Mouse (Mus musculus) liver, adult (tissue): Measurements from ENCODE around the gene Tmem37.

Experiments
- GATA4 ChIP-seq: IDR thresholded peaks from 2 replicates; pipeline ENCODE4 v1.6.1; 2014; ENCODE audit warnings: mild to moderate bottlenecking, low read length; ENCODE audit not compliant: insufficient replicate concordance

Tmem37 gene

DNA sequence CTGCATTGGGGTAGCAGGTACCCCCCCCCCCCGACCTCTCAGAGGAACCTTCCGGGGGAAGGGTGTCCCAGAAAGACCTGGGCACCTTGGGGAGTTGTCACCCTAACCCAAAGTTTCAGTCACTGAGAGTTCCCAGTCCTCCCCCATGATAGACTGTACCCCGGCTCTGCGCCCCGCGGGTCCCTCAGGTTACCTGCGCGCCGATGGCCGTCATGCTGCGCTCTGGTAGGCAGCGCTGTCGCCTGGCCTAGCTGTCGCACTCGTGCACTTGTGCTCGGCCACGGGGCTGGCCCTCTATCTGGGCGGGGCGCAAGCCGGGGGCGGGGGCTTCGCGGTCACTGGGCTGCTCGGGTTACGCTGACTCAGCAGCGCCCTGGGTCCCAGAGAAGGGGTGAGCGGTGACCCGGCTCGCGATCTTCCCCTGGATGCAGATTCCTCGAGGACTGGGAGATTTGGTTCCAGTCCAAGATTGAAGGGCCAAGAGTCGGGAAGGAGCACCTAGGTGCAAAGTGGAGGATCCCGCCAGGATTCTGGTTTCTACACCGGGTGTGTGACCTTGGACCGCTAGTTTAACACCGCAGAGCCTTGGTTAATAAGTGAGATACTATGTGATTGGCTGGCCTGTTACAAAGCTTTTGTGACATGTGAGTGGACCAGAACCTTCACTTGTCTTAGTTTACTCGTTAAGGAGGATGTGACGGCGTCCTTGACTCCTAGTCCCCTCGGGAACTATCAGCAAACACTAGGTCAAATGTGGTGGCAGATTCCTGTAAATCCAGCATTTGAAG, at the start of gene Tmem37:
Gene Tmem37 (minus strand): TSS at position 556 of the 788 bp plus-strand sequence.
- peak; percentile 51; the same call in 1 of the 2 replicates for TF ChIP-seq GATA4

DNA sequence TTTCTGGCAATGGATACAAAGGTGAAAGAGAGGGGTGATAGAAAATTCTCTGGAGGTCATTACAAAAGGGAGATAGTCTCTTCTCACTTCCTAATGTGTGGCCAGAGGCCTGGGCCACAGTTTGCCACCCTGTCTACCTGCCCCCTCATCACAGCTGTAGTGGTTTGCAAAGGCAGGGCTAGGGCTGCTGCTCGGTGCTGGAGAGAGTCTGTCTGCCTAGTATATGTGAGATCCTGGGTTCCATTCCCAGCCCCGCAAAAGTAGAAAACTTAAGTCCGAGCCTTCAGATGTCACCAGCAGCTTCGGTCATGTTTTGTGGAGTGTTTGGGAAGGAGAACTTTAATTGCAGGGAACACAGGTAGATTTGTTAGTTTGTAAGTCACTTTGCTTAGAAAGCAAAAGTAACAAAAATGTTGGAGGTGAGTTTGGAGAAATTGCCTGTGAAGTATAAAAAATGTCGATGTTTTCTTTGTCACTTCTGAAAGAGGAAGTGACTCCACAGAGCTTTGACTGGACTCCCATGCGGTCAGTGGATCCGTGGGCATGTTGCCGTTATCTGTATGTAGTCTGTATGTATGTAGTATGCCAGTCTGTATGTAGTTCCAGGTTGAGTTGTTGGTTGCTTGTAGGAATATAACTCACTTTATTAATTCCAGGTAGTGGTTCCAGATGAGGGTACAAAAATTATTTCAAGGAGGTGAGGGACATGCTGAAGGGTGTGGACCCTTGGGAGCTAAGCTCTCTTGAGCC, 48.9 kb upstream of the Tmem37 start:
- no peak for TF ChIP-seq GATA4

DNA sequence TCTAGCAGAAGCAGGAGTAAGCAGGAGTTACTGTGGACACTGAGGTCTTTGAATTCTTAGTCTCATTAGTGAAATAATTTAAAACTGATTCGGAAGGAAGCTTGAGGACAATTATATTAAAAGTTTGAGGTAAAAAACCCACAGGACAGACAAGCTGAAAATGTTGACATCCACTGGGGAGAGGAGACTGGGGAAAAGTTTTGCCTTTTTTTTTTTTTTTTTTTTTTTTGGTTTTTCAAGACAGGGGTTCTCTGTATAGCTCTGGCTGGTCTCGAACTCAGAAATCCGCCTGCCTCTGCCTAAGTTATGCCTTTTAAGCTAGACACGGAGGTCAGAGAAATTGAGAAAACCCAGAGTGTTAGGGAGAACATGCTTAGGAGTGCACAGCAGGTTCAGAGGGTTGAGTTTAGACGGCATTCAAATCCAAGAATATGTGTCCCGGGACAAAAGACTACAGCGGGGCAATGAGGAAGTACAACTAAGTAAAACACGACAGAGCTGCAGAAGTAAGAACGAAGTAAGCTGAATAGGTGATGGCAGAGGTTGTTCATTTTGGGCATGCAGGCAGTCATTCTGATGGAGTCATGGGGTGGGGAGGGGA, 48.2 kb upstream of the Tmem37 start:
- no peak for TF ChIP-seq GATA4

DNA sequence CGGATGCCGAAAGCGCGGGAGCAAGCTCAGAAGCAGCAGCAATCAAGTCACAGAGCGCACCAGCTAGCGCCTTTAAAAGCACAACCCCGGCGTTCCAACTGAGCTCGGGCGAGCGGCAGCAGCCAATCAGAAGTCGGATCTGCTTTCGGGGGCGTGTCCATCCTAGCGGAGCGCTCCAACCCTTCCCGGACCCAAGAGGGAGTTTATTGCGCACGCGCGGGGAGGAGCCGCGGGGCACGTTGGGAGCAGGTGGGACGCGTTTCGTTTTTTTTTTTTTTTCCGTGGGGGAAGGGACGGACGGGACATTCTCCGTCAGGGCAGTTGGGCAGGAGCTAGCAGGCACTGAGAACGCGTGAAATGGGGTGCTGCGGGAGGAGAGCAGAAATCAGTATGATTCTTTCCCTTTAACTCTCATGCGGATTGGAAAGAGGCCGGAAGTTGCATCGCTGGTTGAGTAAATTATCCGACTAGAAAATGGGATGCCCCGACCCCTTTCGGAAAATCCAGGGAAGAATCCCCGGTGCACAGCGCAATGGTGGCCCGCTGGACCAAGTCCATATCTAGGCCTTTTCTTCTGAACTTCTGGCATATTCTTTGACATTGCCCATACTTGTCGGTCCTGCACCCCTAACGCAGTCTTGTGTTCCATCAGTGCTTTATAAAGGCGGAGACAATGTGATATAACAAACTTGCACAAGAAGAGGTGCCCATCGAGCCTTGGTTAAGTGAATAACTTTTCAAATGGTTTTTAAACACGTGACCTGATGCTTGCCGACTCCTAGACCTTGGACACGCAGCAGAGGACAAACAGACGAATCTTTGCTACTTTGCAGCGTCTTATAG, 47.3 kb upstream of the Tmem37 start, which contains the start of the genes Dbi and 3110009E18Rik:
Gene Dbi (minus strand): TSS at position 110 of the 843 bp plus-strand sequence.
Gene 3110009E18Rik (plus strand): TSS at position 219 of the 843 bp plus-strand sequence.
- peak; percentile 12; the same call in 1 of the 2 replicates for TF ChIP-seq GATA4

DNA sequence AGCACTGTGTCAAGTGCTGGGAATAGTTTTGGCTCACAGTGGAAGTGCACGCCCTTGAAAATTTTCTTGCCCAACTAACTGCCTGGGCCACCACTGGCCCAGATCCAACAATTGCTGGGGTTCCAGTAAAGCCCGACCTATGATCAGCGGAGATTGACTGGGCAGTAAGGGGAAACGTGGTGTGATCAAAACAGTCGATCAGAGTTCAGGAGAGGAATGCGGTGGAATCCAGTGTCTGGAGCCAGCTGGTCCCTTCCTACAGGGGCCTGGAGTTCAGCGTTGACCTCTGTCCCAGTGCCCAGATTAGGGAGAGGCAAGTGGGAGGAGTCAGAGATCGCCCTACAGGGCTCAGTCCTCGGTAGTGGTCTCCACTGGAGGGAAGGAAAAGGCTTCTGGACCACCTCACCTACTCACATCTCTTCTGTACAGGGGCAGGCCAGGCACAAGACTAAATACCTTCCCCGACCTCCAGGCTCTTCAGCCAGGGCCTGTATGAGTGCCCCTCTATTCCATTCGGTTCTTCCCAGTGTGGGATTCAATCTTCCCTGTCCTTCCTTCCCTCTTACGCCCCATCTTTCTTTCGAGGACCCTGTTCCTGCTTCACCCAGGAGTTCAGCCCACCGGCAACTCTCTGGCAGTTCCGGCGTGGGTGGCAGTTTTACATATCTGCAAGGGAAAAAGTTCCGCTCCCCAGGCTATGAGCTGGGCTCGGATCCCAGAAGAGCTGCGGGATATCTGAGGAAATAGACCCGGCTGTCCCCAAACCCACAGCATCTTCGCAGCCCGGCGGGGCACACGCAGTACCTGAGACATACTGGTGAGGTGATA, 46.5 kb upstream of the Tmem37 start:
- TF ChIP-seq GATA4: peak; percentile 30; the same call in 1 of the 2 replicates

DNA sequence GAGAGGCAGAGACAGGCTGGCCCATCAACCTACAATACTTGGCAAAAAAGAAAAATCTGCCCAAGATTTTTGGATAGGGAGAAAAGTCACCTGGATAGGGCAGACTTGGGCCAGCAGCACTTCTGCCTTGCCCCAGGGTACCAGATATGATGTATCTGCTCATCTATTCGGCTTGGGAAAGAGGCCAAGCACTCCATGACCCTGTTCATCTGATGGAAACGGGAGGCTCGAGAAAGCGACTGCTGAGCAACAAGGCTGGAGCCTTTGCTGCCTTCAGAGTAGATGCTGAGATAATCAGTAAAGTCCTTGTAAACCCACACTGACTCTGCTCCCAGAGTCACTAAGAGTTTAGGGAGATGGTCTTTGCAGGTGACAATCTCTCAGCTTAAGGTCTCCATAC, 45.5 kb upstream of the Tmem37 start:
- no peak for TF ChIP-seq GATA4

DNA sequence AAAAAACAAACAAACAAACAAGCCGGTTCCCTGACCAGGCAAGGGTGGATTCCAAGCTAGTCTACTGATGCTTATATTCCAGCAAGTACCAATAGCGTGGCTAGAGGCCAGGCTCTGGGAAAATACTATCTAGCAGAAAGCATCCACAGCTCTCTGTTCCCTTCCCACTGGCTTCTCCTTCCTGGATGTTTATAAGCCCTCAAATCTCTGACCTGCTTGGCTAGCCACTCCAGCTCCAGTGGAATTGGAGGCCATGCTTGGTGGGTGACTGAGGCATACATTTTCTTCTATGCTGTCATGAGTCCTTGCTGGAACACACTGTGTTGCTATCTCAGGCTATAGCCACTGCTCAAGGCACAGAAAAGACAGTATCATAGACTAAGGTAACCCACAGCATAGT, 45.0 kb upstream of the Tmem37 start:
- TF ChIP-seq GATA4: no peak

DNA sequence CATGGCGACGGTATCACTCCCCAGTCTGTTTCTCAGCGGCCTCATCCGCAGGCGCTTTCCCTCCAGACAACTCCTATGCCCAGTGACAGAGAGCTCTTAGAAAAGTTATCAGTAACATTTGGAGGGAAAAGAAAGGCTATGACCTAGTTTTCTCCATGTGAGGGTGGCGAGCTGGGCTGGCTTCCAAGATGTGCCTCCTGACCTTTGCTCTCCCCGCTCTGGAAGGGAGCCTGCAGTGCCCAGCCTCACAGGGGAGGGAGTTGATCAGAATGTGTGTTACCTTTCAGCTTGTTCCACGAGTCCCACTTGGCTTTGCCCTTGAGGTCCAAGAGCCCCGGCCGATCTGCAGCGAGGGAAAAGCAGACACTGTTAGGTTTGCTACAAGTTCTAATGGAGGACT, 42.2 kb upstream of the Tmem37 start:
- TF ChIP-seq GATA4: no peak; the same call in 1 of the 2 replicates

DNA sequence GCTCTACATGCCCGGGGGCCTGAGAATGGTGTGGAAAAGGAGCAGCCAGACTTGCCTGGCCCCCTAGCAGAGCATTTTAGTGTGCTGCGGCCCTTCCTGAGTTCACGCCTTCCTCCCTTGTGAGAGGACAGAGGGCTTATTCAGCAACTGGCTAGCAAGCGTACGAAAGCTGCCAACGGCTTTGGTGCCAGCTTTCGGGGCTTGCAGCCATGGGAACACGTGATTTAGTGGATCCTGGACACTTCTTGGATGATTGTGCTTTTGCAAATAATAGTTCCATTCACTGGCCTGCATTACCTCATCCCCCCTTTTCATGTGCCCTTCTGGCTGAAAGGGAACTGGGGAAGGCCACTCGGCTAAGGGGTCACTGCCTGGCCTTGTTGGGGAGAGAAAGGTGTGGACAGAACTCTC, 41.8 kb upstream of the Tmem37 start:
- no peak for TF ChIP-seq GATA4

DNA sequence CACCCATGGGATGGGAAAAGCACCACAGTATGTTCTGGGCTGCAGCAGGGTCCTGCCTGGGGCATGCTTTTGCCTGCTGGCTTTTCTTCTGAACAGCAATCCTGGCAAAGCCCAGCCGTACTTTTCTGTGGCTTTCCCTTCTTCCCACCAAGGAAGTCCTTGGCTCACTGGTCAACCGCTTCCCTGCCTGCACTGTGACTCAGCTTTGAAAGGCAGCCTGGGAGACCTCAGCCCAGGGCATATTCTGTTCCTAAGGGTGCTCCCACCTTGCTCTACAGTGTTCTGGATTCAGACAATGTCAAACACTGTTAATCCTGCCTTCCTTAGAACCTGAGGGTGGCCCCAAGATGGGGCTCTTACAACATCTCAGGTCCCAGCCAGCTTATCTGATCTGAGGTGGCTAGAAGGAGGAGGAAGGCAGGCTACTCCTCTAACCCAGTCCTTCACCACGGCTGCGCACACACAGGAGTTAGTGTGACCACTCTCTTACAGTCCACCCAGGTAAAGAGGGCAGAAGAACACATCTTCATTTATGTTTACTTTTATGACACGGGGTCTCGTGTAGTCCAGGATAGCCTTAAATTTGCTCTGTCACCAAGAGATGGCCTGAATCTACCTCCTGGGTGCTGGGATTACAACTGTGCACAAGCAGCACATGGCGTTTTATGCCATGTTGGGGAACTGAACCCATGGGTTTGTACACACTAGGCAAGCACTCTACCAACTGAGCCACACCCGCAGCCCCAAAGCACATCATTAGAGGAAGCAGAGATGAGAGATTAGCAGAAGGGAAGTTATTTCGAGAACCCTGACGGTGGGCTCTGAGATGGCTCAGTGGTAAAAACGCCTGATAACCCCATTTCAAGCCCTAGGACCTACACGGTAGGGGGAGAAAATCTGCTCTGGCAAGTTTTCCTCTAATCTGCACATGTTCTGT, 38.6 kb upstream of the Tmem37 start:
- TF ChIP-seq GATA4: no peak

DNA sequence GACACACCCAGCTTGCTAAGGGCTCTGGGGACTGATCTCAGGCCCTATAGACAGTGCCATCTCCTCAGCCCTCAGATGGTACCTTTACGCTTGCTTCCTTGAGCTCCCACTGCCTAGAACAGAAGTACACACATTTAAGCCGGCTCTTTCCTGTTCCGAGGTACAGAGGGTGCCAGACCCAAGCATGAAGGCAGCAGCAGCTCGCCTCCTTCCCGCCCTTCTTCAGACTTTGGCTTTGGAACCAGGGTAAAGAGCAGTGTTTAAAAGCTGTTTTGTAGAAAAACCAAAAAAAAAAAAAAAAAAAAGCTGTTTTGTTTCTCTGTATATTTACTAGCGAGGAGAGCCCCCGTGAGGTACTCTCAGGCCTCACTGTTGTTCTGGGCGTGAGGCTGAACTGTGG, 37.9 kb upstream of the Tmem37 start:
- no peak for TF ChIP-seq GATA4

DNA sequence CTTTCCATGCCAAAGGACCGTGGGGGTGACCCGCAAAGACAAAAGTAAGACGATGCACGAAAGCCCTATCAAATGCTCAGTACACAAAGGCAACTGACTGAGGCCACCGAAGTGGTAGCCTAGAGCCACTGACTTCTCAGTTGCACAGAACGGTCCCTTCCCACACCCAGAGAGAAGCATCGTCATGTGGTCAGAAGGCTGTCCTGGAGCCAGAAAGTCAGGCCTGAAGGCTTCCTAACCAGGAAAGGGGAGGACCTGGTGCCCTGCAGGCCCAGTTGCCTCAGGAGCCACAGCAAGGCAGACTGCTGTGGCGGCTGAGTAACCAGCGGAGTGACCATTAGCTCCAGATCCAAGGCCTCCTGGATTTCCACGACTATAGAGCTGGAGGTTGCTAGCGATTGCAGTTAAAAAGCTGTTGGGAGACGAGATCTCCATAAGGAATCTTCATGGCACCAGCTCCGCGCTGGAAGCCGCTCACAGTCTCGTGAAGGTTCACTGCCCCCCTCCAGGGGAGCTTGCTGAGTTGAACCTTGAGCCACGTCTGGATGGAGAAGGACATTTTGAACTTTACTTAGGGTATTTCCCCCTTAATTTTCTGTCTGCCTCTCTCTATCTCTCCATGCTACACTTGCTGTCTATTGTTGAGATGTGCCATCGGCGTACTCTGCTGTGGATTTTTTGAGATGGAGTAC, 36.0 kb upstream of the Tmem37 start:
- TF ChIP-seq GATA4: no peak
